Mouse (Mus musculus) stomach, embryonic 14.5 days (tissue): ENCODE data around the gene Olfr196. TPM values are rescaled to one million over a fixed set of nuclear protein-coding genes. Genes with fewer than 3 reads are reported as not detected.
"Not testable (repeated sequence)": the region's sequence is repeated elsewhere in the genome, so short reads cannot be mapped to it uniquely, and the experiment has no call there.

Source experiments
- ATAC-seq: fragments of 200-750 bp; cut with Nextera tagmentation; 2 replicates; pipeline ENCODE4 v1.8.0; 2017; ENCODE audit warnings: low read depth, moderate TSS enrichment; ENCODE audit not compliant: insufficient number of reproducible peaks, insufficient read depth, low FRiP score
- H3K27ac ChIP-seq: fragments of 300-500 bp; sonication (generic); 2 replicates; pipeline ENCODE4 v1.5.1; 2014; ENCODE audit warnings: mild to moderate bottlenecking, low read length, moderate library complexity, mixed read lengths
- H3K27me3 ChIP-seq: fragments of 300-500 bp; sonication (generic); 2 replicates; pipeline ENCODE4 v1.6.1; 2014; ENCODE audit warnings: low read length, control low read depth, mixed read lengths; ENCODE audit not compliant: control insufficient read depth, insufficient read depth
- H3K36me3 ChIP-seq: fragments of 300-500 bp; sonication (generic); 2 replicates; pipeline ENCODE4 v1.6.1; 2014; ENCODE audit warnings: mild to moderate bottlenecking, control low read depth, low read length, moderate library complexity, mixed read lengths; ENCODE audit not compliant: control insufficient read depth, insufficient read depth
- H3K4me1 ChIP-seq: fragments of 300-500 bp; sonication (generic); 2 replicates; pipeline ENCODE4 v1.6.1; 2014; ENCODE audit warnings: low read length, control low read depth, mixed read lengths; ENCODE audit not compliant: control insufficient read depth, insufficient read depth
- H3K4me2 ChIP-seq: fragments of 300-500 bp; sonication (generic); replicated peaks from 2 replicates; pipeline ENCODE4 v1.6.1; 2014; ENCODE audit warnings: low read depth, low read length, control low read depth
- H3K4me3 ChIP-seq: fragments of 300-500 bp; sonication (generic); 2 replicates; pipeline ENCODE4 v1.5.1; 2014; ENCODE audit warnings: low read depth, low read length, control low read depth
- H3K9ac ChIP-seq: fragments of 300-500 bp; sonication (generic); replicated peaks from 2 replicates; pipeline ENCODE4 v1.6.1; 2014; ENCODE audit warnings: low read depth, mild to moderate bottlenecking, control low read depth, low read length, moderate library complexity, mixed read lengths
- H3K9me3 ChIP-seq: fragments of 300-500 bp; sonication (generic); 2 replicates; pipeline ENCODE4 v1.6.1; 2016; ENCODE audit warnings: low read depth, low read length, control low read depth; ENCODE audit not compliant: control insufficient read depth
- WGBS: fragments of 180-500 bp; shearing (Covaris S2); extraction: QIAGEN DNeasy Blood & Tissue Kit; methylation state at CpG from one replicate; pipeline ENCODE4 v1.1.7; 2014; 5-methylcytosine and 5-hydroxymethylcytosine counted together
- polyA plus RNA-seq: library from polyadenylated mRNA; unstranded; fragments of >200 nt; fragmentation: Nextera tagmentation; extraction: Ambion mirVana; gene quantifications from 2 replicates; pipeline ENCODE4 v1.2.1, GENCODE M21; 2014

Gene Olfr196
- not detected in 2 replicates for polyA plus RNA-seq

GRCm38 (mm10) chr16:59170354-59170753 lies at the start of gene Olfr196:
TSS of gene Olfr196 (minus strand) at chr16:59170454.
- Histone ChIP-seq H3K9me3 (no peaks in the 10 kb centered on the region), H3K27ac (no peak within 1 kb of the TSS), H3K4me1 (no peaks in the 10 kb centered on the region), H3K4me3 (no peak within 1 kb of the TSS), H3K27me3 (no peaks in the 10 kb centered on the region), H3K9ac (no peak within 1 kb of the TSS), H3K4me2 (no peak within 1 kb of the TSS), H3K36me3 (no peaks in the 10 kb centered on the region)
- 73% methylated on average over 3 of the region's 3 CpGs for WGBS
- no peak for ATAC-seq

- not testable (repeated sequence) for H3K4me1 ChIP-seq, H3K9ac ChIP-seq, ATAC-seq, H3K9me3 ChIP-seq, H3K4me3 ChIP-seq, H3K4me2 ChIP-seq, H3K27me3 ChIP-seq, H3K27ac ChIP-seq, H3K36me3 ChIP-seq
- 79% methylated on average over 1 of the region's 1 CpGs for WGBS
Measured at GRCm38 (mm10) chr16:59219667-59220066, 49.4 kb upstream of the Olfr196 start, which contains the start of gene Olfr199. TSS of gene Olfr199 (minus strand) at chr16:59219767.

GRCm38 (mm10) chr16:59217861-59218260 lies 47.6 kb upstream of the Olfr196 start:
- H3K36me3 ChIP-seq, H3K4me1 ChIP-seq, H3K9me3 ChIP-seq, H3K4me2 ChIP-seq, H3K27me3 ChIP-seq, H3K27ac ChIP-seq, H3K4me3 ChIP-seq, ATAC-seq, H3K9ac ChIP-seq: not testable (repeated sequence)
- WGBS: 78% methylated on average over 3 of the region's 3 CpGs

GRCm38 (mm10) chr16:59203433-59203832 lies 33.2 kb upstream of the Olfr196 start, which contains the start of gene Olfr198:
TSS of gene Olfr198 (minus strand) at chr16:59203533.
- not testable (repeated sequence) for H3K36me3 ChIP-seq, H3K4me3 ChIP-seq, H3K4me1 ChIP-seq, ATAC-seq, H3K4me2 ChIP-seq, H3K9me3 ChIP-seq, H3K9ac ChIP-seq, H3K27ac ChIP-seq, H3K27me3 ChIP-seq
- 66% methylated on average over 1 of the region's 1 CpGs for WGBS

GRCm38 (mm10) chr16:59151996-59152395 lies 18.3 kb downstream of the Olfr196 start:
- no peaks in the 10 kb centered on the region for H3K4me1 ChIP-seq
- H3K4me2 ChIP-seq: no peak overlapping the region
- no peak for ATAC-seq
- no peaks in the 10 kb centered on the region for H3K9me3 ChIP-seq
- H3K4me3 ChIP-seq: no peak overlapping the region
- H3K27ac ChIP-seq: no peak overlapping the region
- 93% methylated on average over 2 of the region's 2 CpGs for WGBS
- no peak overlapping the region for H3K9ac ChIP-seq
- H3K36me3 ChIP-seq: no peaks in the 10 kb centered on the region
- no peaks in the 10 kb centered on the region for H3K27me3 ChIP-seq

GRCm38 (mm10) chr16:59146746-59147145 lies 23.5 kb downstream of the Olfr196 start, which contains the start of gene Olfr195:
TSS of gene Olfr195 (plus strand) at chr16:59147046.
- Histone ChIP-seq H3K4me1 (no peaks in the 10 kb centered on the region), H3K27me3 (no peaks in the 10 kb centered on the region), H3K9me3 (no peaks in the 10 kb centered on the region), H3K4me3 (no peak within 1 kb of the TSS), H3K36me3 (no peaks in the 10 kb centered on the region), H3K27ac (no peak within 1 kb of the TSS), H3K4me2 (no peak within 1 kb of the TSS), H3K9ac (no peak within 1 kb of the TSS)
- no peak for ATAC-seq
- 83% methylated on average over 1 of the region's 1 CpGs for WGBS

- Histone ChIP-seq H3K27me3 (no peaks in the 10 kb centered on the region), H3K4me1 (no peaks in the 10 kb centered on the region), H3K9me3 (no peaks in the 10 kb centered on the region)
Measured at GRCm38 (mm10) chr16:59141105-59141504, 29.1 kb downstream of the Olfr196 start.

GRCm38 (mm10) chr16:59130740-59131139 lies 39.5 kb downstream of the Olfr196 start:
- H3K9me3 ChIP-seq: no peaks in the 10 kb centered on the region
- H3K27me3 ChIP-seq: no peaks in the 10 kb centered on the region
- 70% methylated on average over 1 of the region's 1 CpGs for WGBS
- H3K27ac ChIP-seq: no peak overlapping the region
- H3K36me3 ChIP-seq: no peaks in the 10 kb centered on the region
- no peak overlapping the region for H3K4me2 ChIP-seq
- ATAC-seq: no peak
- no peak overlapping the region for H3K9ac ChIP-seq
- H3K4me3 ChIP-seq: no peak overlapping the region
- H3K4me1 ChIP-seq: no peaks in the 10 kb centered on the region

More at GRCm38 (mm10) chr16:59141105-59141504, 29.1 kb downstream of the Olfr196 start:
- H3K4me3 ChIP-seq: no peak overlapping the region
- H3K27ac ChIP-seq: no peak overlapping the region
- H3K4me2 ChIP-seq: no peak overlapping the region
- ATAC-seq: no peak
- no peaks in the 10 kb centered on the region for H3K36me3 ChIP-seq
- no peak overlapping the region for H3K9ac ChIP-seq

- no peaks in the 10 kb centered on the region for H3K9me3 ChIP-seq
Measured at GRCm38 (mm10) chr16:59120969-59121368, 49.3 kb downstream of the Olfr196 start, which contains the start of gene Olfr194. TSS of gene Olfr194 (minus strand) at chr16:59121069.

More at GRCm38 (mm10) chr16:59120969-59121368, 49.3 kb downstream of the Olfr196 start, which contains the start of gene Olfr194:
- H3K36me3 ChIP-seq: no peaks in the 10 kb centered on the region
- H3K4me3 ChIP-seq: no peak within 1 kb of the TSS
- no peaks in the 10 kb centered on the region for H3K4me1 ChIP-seq
- no peak within 1 kb of the TSS for H3K9ac ChIP-seq
- no peaks in the 10 kb centered on the region for H3K27me3 ChIP-seq
- no peak within 1 kb of the TSS for H3K27ac ChIP-seq
- no peak within 1 kb of the TSS for H3K4me2 ChIP-seq
- ATAC-seq: no peak
